Mouse (Mus musculus) lung, postnatal 36 days (tissue): ENCODE data around the gene Tmem100.

Source experiments
- DNase-seq: peaks from one replicate; pipeline ENCODE4 v3.0.0; 2022; ENCODE audit warnings: mixed read lengths

Gene Tmem100

GRCm38 (mm10) chr11:90066405-90067250 lies 36.5 kb downstream of the Tmem100 start:
- no peak for DNase-seq

- DNase-seq: peak; percentile 59
Observed at GRCm38 (mm10) chr11:90071747-90072146, 41.6 kb downstream of the Tmem100 start.

GRCm38 (mm10) chr11:90073201-90073600 lies 43.1 kb downstream of the Tmem100 start:
- no peak for DNase-seq

GRCm38 (mm10) chr11:90076666-90077065 lies 46.5 kb downstream of the Tmem100 start:
- peak; percentile 39 for DNase-seq

GRCm38 (mm10) chr11:90080678-90081267 lies 50.6 kb downstream of the Tmem100 start:
- no peak for DNase-seq

GRCm38 (mm10) chr11:90081820-90082596 lies 51.9 kb downstream of the Tmem100 start:
- peak; percentile 63 for DNase-seq

- DNase-seq: no peak
Observed at GRCm38 (mm10) chr11:90083042-90083441, 52.9 kb downstream of the Tmem100 start.

GRCm38 (mm10) chr11:90084166-90084565 lies 54.0 kb downstream of the Tmem100 start:
- no peak for DNase-seq
